Mouse (Mus musculus) heart, embryonic 11.5 days (tissue): ENCODE measurements around the gene Mapk1. TPM values are rescaled to one million over a fixed set of nuclear protein-coding genes. Genes with fewer than 3 reads are reported as not detected.
A peak's percentile ranks its signal among the peaks of the same experiment; 100 is the strongest.
"Not testable (repeated sequence)": the region's sequence is repeated elsewhere in the genome, so short reads cannot be mapped to it uniquely, and the experiment has no call there.

Source experiments
- ATAC-seq: fragments of 200-750 bp; cut with Nextera tagmentation; replicated peaks from 2 replicates; pipeline ENCODE4 v1.8.0; 2017; ENCODE audit warnings: moderate library complexity; ENCODE audit not compliant: insufficient number of reproducible peaks, low FRiP score, low TSS enrichment
- H3K27ac ChIP-seq: fragments of 300-500 bp; sonication (generic); 2 replicates; pipeline ENCODE4 v1.5.1; 2014; ENCODE audit warnings: mild to moderate bottlenecking, low read depth, low read length
- H3K27me3 ChIP-seq: fragments of 300-500 bp; sonication (generic); 2 replicates; pipeline ENCODE4 v1.6.1; 2014; ENCODE audit warnings: mild to moderate bottlenecking, low read length, mixed read lengths; ENCODE audit not compliant: control insufficient read depth, insufficient read depth
- H3K36me3 ChIP-seq: fragments of 300-500 bp; sonication (generic); 2 replicates; pipeline ENCODE4 v1.6.1; 2014; ENCODE audit warnings: mild to moderate bottlenecking, low read length, moderate library complexity, mixed read lengths; ENCODE audit not compliant: control insufficient read depth, insufficient read depth
- H3K4me1 ChIP-seq: fragments of 300-500 bp; sonication (generic); 2 replicates; pipeline ENCODE4 v1.6.1; 2014; ENCODE audit warnings: low read length; ENCODE audit not compliant: control insufficient read depth, insufficient read depth
- H3K4me2 ChIP-seq: fragments of 300-500 bp; sonication (generic); 2 replicates; pipeline ENCODE4 v1.6.1; 2014; ENCODE audit warnings: mild to moderate bottlenecking, moderate library complexity
- H3K4me3 ChIP-seq: fragments of 300-500 bp; sonication (generic); 2 replicates; pipeline ENCODE4 v1.5.1; 2014; ENCODE audit warnings: low read depth, low read length
- H3K9ac ChIP-seq: fragments of 300-500 bp; sonication (generic); 2 replicates; pipeline ENCODE4 v1.6.1; 2014; ENCODE audit warnings: mild to moderate bottlenecking, low read depth, low read length, moderate library complexity
- H3K9me3 ChIP-seq: fragments of 300-500 bp; sonication (generic); replicated peaks from 2 replicates; pipeline ENCODE4 v1.6.1; 2016; ENCODE audit warnings: low read length; ENCODE audit not compliant: control insufficient read depth
- WGBS: fragments of 180-500 bp; shearing (Covaris S2); extraction: QIAGEN DNeasy Blood & Tissue Kit; methylation state at CpG from one replicate; pipeline ENCODE4 v1.1.7; 2014; ENCODE audit not compliant: insufficient replicate concordance; 5-methylcytosine and 5-hydroxymethylcytosine counted together
- polyA plus RNA-seq: library from polyadenylated mRNA; unstranded; fragments of >200 nt; fragmentation: Nextera tagmentation; extraction: Ambion mirVana; gene quantifications from 2 replicates; pipeline ENCODE4 v1.2.1, GENCODE M21; 2014

Gene Mapk1
- polyA plus RNA-seq, 1 experiment from 2014 or later: 146 TPM

GRCm38 (mm10) chr16:16982636-16983035 lies 546 bp upstream of the Mapk1 start:
- 23% methylated on average over 2 of the region's 2 CpGs for WGBS
- Histone ChIP-seq H3K9me3 (no peaks in the 10 kb centered on the region), H3K27ac (0 out of 2 replicates have a peak overlapping the region, but pooled peaks have one; percentile 29), H3K9ac (peak overlapping the region; percentile 94), H3K4me3 (peak overlapping the region; percentile 96), H3K4me2 (peak overlapping the region; percentile 77), H3K27me3 (no peaks in the 10 kb centered on the region), H3K4me1 (peaks cover 13% of the 10 kb centered on the region), H3K36me3 (no peaks in the 10 kb centered on the region; the same call in 1 of the 2 replicates)
- peak; percentile 28 for ATAC-seq

- Histone ChIP-seq H3K4me1 (peaks cover 13% of the 10 kb centered on the region), H3K4me3 (peak overlapping the region; percentile 96), H3K4me2 (peak overlapping the region; percentile 77), H3K27ac (peak overlapping the region; percentile 93), H3K9me3 (no peaks in the 10 kb centered on the region), H3K27me3 (no peaks in the 10 kb centered on the region), H3K9ac (peak overlapping the region; percentile 94), H3K36me3 (no peaks in the 10 kb centered on the region; the same call in 1 of the 2 replicates)
- under 1% methylated on average over 75 of the region's 75 CpGs for WGBS
- peak; percentile 65 for ATAC-seq
These were observed 596 bp downstream of the Mapk1 start for GRCm38 (mm10) chr16:16983534-16984422.

DNA sequence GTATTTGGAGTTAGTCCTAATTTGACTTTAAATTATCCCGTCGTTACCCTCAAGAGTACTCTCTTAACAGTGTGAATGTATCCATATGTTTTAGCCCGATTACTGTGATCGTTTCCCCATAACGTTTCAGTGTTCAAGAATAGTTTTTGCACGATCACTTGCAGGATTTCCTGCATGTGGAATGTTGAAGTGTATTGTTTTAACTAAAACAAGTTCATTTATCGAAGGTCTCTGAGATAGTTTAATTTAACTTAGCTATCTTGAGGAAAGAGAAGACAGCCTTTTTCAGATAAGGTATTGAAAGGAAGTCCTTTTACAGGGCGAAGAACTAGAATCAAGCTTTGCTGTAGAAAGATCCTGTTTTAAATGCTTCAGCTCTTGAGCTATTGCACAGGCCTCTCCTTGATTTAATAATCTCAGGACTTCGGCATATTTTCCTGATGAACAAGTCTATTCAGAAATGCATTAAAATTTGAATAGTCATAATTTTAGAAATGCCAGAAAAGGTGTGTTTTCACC lies 1.3 kb downstream of the Mapk1 start:
- no peak overlapping the region for H3K27ac ChIP-seq
- no peaks in the 10 kb centered on the region for H3K27me3 ChIP-seq
- H3K4me3 ChIP-seq: peak overlapping the region; percentile 96
- no peaks in the 10 kb centered on the region; the same call in 1 of the 2 replicates for H3K36me3 ChIP-seq
- no peak for ATAC-seq
- H3K9me3 ChIP-seq: no peaks in the 10 kb centered on the region
- peak overlapping the region; percentile 77 for H3K4me2 ChIP-seq
- WGBS: 14% methylated on average over 9 of the region's 9 CpGs
- peaks cover 13% of the 10 kb centered on the region for H3K4me1 ChIP-seq
- H3K9ac ChIP-seq: peak overlapping the region; percentile 94

DNA sequence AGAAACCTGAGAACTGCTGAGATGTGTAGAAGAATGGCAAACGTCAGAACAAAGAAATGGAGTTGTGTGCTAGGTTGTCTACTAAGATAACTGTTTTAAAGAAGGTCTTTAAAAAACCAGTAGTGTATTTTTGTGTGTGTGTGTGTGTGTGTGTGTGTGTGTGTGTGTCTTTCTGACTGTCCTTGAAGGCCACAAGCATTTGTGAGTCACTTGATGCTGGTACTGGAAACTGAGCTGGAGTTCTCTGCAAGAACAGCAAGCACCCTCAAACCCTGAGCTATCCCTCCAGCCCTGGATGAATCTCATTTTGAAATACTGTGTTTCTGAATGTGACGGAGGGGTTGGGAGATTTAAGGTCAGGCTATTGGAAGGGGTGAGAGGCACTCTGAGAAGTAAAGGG lies 4.1 kb downstream of the Mapk1 start:
- no peaks in the 10 kb centered on the region; the same call in 1 of the 2 replicates for H3K36me3 ChIP-seq
- no peak for ATAC-seq
- H3K27me3 ChIP-seq: no peaks in the 10 kb centered on the region
- WGBS: 79% methylated on average over 2 of the region's 2 CpGs
- H3K4me2 ChIP-seq: no peak overlapping the region
- no peaks in the 10 kb centered on the region for H3K9me3 ChIP-seq
- peaks cover 13% of the 10 kb centered on the region for H3K4me1 ChIP-seq
- no peak overlapping the region for H3K9ac ChIP-seq
- no peak overlapping the region for H3K4me3 ChIP-seq
- no peak overlapping the region for H3K27ac ChIP-seq

DNA sequence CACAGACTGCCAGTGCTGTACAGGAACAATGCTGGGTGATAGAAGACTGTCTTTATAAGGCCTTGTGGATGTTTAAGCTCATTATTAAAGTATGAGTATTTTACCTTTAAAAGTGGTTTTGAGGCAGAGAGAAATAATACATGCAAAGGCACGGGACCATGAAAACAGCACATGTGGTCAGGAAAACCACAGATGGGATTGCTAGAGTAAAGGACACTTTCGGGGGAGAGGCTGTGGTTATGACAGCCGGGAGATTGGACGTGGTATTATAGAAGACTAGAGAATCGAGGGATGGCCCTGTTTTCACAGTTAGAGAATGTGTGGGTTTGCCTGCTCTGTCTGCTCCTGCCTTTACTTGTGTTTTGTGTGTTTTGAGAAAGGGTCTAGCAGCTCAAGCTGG lies 5.7 kb downstream of the Mapk1 start:
- WGBS: 90% methylated on average over 5 of the region's 5 CpGs
- peaks cover 13% of the 10 kb centered on the region for H3K4me1 ChIP-seq
- H3K4me2 ChIP-seq: no peak overlapping the region

DNA sequence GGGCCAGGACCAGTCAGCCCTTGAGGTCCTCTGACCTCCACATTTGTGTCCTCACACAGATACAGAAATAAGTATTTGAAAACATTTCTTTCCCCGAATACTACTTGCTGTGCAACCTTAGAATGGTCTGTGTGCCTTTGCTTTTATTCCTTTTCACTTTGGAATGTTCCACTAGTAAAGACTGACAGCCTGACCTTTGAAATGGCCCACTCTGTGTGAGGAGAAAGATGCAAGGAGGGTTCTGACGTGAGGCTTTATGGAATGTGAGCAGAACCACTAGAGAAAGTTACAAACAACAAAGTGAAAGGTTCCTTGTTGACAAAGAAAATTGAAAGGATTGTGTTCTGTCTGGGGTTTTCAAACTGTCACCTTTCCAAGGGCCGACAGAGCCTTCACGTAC lies 6.8 kb downstream of the Mapk1 start:
- no peak overlapping the region for H3K27ac ChIP-seq
- no peaks in the 10 kb centered on the region for H3K9me3 ChIP-seq
- ATAC-seq: no peak
- H3K4me3 ChIP-seq: no peak overlapping the region
- WGBS: 83% methylated on average over 4 of the region's 4 CpGs
- no peak overlapping the region for H3K4me2 ChIP-seq
- peaks cover 16% of the 10 kb centered on the region for H3K4me1 ChIP-seq
- H3K9ac ChIP-seq: no peak overlapping the region
- H3K36me3 ChIP-seq: no peaks in the 10 kb centered on the region; the same call in 1 of the 2 replicates
- H3K27me3 ChIP-seq: no peaks in the 10 kb centered on the region

More for the DNA sequence above, 5.7 kb downstream of the Mapk1 start:
- Histone ChIP-seq H3K27ac (no peak overlapping the region), H3K9ac (no peak overlapping the region), H3K4me3 (no peak overlapping the region), H3K9me3 (no peaks in the 10 kb centered on the region), H3K27me3 (no peaks in the 10 kb centered on the region), H3K36me3 (no peaks in the 10 kb centered on the region; the same call in 1 of the 2 replicates)
- ATAC-seq: no peak

GRCm38 (mm10) chr16:16994426-16995052 lies 11.4 kb downstream of the Mapk1 start:
- WGBS: 76% methylated on average over 4 of the region's 4 CpGs
- H3K4me2 ChIP-seq: no peak overlapping the region
- no peak overlapping the region for H3K9ac ChIP-seq
- ATAC-seq: no peak
- no peaks in the 10 kb centered on the region for H3K9me3 ChIP-seq
- H3K27ac ChIP-seq: no peak overlapping the region
- peaks cover 6% of the 10 kb centered on the region for H3K4me1 ChIP-seq
- H3K4me3 ChIP-seq: no peak overlapping the region
- no peaks in the 10 kb centered on the region for H3K27me3 ChIP-seq
- H3K36me3 ChIP-seq: no peaks in the 10 kb centered on the region

DNA sequence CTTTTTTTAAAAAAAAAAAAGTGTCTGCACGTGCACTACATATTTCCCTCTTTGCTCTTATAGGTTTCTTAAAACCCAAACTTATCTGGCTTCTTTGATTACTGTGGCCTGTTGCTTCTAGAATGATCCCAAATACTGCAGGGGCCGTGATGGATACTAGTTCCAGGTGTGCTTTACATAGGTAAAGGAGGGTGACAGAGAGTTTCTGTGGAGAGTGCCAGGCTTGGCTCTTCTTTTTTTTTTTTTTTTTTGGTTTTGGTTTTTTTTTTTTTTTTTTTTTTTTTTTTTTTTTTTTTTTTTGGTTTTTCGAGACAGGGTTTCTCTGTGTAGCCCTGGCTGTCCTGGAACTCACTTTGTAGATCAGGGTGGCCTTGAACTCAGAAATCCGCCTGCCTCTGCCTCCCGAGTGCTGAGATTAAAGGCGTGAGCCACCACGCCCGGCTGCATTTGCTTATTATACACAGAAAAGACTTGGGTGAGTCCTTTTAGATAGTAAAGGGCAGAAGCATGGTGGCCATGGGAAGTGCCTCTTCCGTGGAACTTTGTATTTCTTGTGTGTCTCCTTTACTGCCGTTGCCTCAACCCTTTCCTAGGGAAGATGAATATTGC lies 13.0 kb downstream of the Mapk1 start:
- not testable (repeated sequence) for ATAC-seq, H3K27me3 ChIP-seq, H3K36me3 ChIP-seq, H3K4me3 ChIP-seq, H3K27ac ChIP-seq, H3K4me1 ChIP-seq, H3K9ac ChIP-seq, H3K4me2 ChIP-seq, H3K9me3 ChIP-seq
- 89% methylated on average over 10 of the region's 10 CpGs for WGBS
